Mouse (Mus musculus) spleen, adult 2 months (tissue): Measurements from ENCODE around the gene Npas3.

ENCODE experiments used
- CTCF ChIP-seq: fragments of 200-500 bp; IDR thresholded peaks from 2 replicates; pipeline ENCODE4 v1.5.1; 2011; ENCODE audit warnings: mild to moderate bottlenecking, inconsistent platforms; ENCODE audit not compliant: insufficient read depth, insufficient read length, insufficient replicate concordance; ENCODE audit errors: extremely low read depth
- POLR2A ChIP-seq: fragments of 200-500 bp; IDR thresholded peaks from 2 replicates; pipeline ENCODE4 v1.6.1; 2011; ENCODE audit warnings: low read depth, low read length, inconsistent platforms

GRCm38 (mm10) chr12:53997141-53997540 lies 748.7 kb downstream of the Npas3 start:
- TF ChIP-seq CTCF: no peak
- no peak for TF ChIP-seq POLR2A
